Mouse (Mus musculus): Measurements from ENCODE around the gene Rhox4g. TPM values are rescaled to one million over a fixed set of nuclear protein-coding genes. Genes with fewer than 3 reads are reported as not detected.
"Not testable (repeated sequence)": the region's sequence is repeated elsewhere in the genome, so short reads cannot be mapped to it uniquely, and the experiment has no call there.

The Rhox4g gene
- polyA plus RNA-seq (2014; fragmentation: Nextera tagmentation; extraction: Ambion mirVana), result not detected in 2 replicates

DNA sequence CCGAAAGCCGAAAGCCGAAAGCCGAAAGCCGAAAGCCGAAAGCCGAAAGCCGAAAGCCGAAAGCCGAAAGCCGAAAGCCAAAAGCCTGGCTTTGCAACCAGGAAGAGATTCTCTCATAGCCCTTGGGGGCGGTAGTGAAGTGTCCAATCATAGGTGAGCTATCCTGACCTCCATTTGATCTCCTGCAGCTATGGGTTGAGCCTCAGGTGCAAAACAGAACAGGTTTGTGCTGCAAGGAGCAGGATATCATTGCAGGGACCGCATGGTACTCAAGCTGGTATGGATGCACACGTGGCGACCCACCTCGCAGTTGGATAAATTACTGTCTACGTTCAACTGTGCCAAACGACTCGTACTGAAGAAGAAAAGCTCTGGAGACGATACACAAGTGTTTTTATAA is at the start of gene Rhox4g:
TSS of gene Rhox4g (minus strand) at position 101 of the 400 bp plus-strand sequence.
- not testable (repeated sequence) for H3K4me3 ChIP-seq (ENCODE audit: low read depth, low read length); H3K27me3 ChIP-seq (ENCODE audit: control insufficient read depth, insufficient read depth, low read length); H3K4me2 ChIP-seq (replicated peaks; ENCODE audit: low read depth, low read length); H3K36me3 ChIP-seq (ENCODE audit: control insufficient read depth, insufficient read depth, low read length); H3K4me1 ChIP-seq (ENCODE audit: control insufficient read depth, insufficient read depth, low read length); H3K9ac ChIP-seq (replicated peaks; ENCODE audit: low read depth, low read length); ATAC-seq (ENCODE audit: insufficient number of reproducible peaks, insufficient read depth, low FRiP score, low read depth); H3K9me3 ChIP-seq (ENCODE audit: control insufficient read depth, low read depth, low read length); H3K27ac ChIP-seq (ENCODE audit: low read length)
- WGBS, result 94% methylated on average over 16 of the region's 20 CpGs

DNA sequence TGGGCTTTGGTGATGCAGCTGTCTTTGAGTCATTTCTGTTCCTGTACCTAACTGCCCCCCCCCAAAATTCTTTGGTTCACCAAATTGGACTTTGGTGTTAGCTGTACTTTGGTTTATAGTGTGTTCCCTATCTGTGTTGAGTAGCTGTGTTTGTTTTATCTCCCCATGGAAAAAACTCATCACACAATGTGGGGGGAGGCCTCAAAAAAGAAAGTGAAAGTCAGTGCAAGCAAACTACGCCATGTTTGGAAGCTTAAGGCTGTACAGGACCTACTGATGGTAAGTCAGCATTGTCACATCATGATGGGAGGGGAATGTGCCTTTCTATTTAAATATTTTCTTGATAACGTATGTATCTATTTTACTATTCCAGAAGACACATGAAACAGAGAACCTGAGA is 41.1 kb upstream of the Rhox4g start:
- WGBS, result 73% methylated on average over 2 of the region's 2 CpGs
- no peak for ATAC-seq (ENCODE audit: insufficient number of reproducible peaks, insufficient read depth, low FRiP score, low read depth)
- H3K9me3 ChIP-seq (ENCODE audit: control insufficient read depth, low read depth, low read length), result no peaks in the 10 kb centered on the region
- H3K27ac ChIP-seq (ENCODE audit: low read length), result no peak overlapping the region
- H3K36me3 ChIP-seq (ENCODE audit: control insufficient read depth, insufficient read depth, low read length), result no peaks in the 10 kb centered on the region
- no peaks in the 10 kb centered on the region for H3K4me1 ChIP-seq (ENCODE audit: control insufficient read depth, insufficient read depth, low read length)
- H3K4me3 ChIP-seq (ENCODE audit: low read depth, low read length), result no peak overlapping the region
- no peak overlapping the region for H3K9ac ChIP-seq (replicated peaks; ENCODE audit: low read depth, low read length)
- H3K27me3 ChIP-seq (ENCODE audit: control insufficient read depth, insufficient read depth, low read length), result no peaks in the 10 kb centered on the region
- no peak overlapping the region for H3K4me2 ChIP-seq (replicated peaks; ENCODE audit: low read depth, low read length)

DNA sequence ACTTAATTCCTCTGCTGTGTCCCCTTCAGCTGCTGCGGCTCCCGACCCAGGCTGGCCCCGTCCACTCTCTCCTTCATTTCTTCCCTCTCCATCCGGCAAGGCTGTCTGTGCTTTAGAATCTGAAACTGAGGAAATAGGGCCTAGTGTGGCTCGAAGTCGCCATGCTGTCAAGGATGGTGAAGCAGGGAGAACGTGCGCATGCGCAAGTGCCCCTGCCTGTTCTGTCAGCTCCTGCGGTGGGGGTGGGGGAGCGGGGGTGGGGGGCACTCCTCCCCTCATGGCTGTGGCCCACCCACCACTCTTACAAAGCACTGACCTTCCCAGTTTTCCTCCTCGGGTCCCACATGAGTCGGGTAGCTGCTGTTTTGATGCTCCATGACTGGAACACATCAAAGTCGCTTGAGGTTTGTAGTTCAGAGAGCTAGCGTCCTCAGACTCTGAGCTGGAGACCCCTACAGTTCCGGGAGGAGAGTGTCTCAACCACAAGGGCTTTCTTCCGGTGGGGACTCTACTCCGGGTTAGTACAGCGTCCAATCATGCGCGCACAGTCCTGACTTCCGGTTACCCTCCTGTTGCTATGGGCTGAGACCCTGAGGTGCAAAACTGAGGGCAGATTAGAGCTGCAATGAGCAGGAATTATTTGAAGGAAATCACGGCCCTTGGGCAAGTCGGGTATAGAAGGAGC is 32.0 kb upstream of the Rhox4g start:
- no peaks in the 10 kb centered on the region for H3K4me1 ChIP-seq (ENCODE audit: control insufficient read depth, insufficient read depth, low read length)
- H3K4me2 ChIP-seq (replicated peaks; ENCODE audit: low read depth, low read length), result no peak overlapping the region
- H3K27ac ChIP-seq (ENCODE audit: low read length), result no peak overlapping the region
- no peak overlapping the region for H3K9ac ChIP-seq (replicated peaks; ENCODE audit: low read depth, low read length)
- ATAC-seq (ENCODE audit: insufficient number of reproducible peaks, insufficient read depth, low FRiP score, low read depth), result no peak
- no peaks in the 10 kb centered on the region for H3K36me3 ChIP-seq (ENCODE audit: control insufficient read depth, insufficient read depth, low read length)
- H3K27me3 ChIP-seq (ENCODE audit: control insufficient read depth, insufficient read depth, low read length), result no peaks in the 10 kb centered on the region
- no peaks in the 10 kb centered on the region for H3K9me3 ChIP-seq (ENCODE audit: control insufficient read depth, low read depth, low read length)
- WGBS, result 84% methylated on average over 24 of the region's 24 CpGs
- H3K4me3 ChIP-seq (ENCODE audit: low read depth, low read length), result no peak overlapping the region

DNA sequence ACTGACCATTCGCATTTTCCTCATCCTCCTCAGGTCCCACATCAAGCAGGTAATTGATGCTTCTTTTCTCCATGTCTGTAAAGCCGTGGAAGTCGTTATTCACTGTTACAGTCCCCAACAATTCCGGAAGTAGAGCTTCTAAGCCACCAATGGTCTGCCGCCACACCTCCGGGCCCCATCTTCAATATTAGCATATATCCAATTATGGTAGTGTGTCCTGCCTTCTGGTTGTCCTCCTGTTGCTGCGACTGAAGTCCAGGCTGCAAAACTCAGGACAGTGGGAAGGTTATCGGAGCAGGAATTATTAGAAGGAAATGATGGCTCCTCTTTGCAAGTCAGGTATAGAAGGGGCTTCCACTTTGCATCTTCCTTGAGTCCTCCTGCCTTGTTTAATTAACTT is 22.1 kb upstream of the Rhox4g start, which contains the start of gene Rhox2h:
TSS of gene Rhox2h (minus strand) at position 101 of the 400 bp plus-strand sequence.
- H3K27ac ChIP-seq (ENCODE audit: low read length); H3K4me2 ChIP-seq (replicated peaks; ENCODE audit: low read depth, low read length); H3K36me3 ChIP-seq (ENCODE audit: control insufficient read depth, insufficient read depth, low read length); H3K4me1 ChIP-seq (ENCODE audit: control insufficient read depth, insufficient read depth, low read length); H3K27me3 ChIP-seq (ENCODE audit: control insufficient read depth, insufficient read depth, low read length); H3K9me3 ChIP-seq (ENCODE audit: control insufficient read depth, low read depth, low read length); ATAC-seq (ENCODE audit: insufficient number of reproducible peaks, insufficient read depth, low FRiP score, low read depth); H3K4me3 ChIP-seq (ENCODE audit: low read depth, low read length); H3K9ac ChIP-seq (replicated peaks; ENCODE audit: low read depth, low read length): not testable (repeated sequence)
- 80% methylated on average over 8 of the region's 8 CpGs for WGBS

DNA sequence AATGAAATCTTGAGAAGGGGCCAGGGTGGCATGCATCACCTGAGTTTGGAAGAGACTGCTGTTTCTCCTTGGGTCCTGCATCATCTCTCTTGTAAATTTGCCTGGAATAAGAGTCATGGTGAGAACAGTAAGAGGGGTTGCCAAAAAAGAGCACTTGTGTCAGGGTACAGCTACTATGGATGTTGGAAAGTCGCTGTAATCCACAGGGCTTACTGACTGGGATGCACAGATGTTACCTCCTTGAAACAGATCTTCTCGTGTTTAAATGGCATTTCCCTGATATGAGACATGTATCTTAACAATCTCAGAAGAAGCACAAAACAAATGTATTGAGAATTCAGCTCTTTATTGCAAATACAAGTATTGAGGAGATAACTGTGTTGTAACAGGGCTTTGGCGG is 17.5 kb upstream of the Rhox4g start, which contains the start of gene Rhox3h:
TSS of gene Rhox3h (minus strand) at position 101 of the 400 bp plus-strand sequence.
- H3K4me2 ChIP-seq (replicated peaks; ENCODE audit: low read depth, low read length); H3K4me3 ChIP-seq (ENCODE audit: low read depth, low read length); H3K9me3 ChIP-seq (ENCODE audit: control insufficient read depth, low read depth, low read length); H3K27ac ChIP-seq (ENCODE audit: low read length); H3K9ac ChIP-seq (replicated peaks; ENCODE audit: low read depth, low read length); H3K27me3 ChIP-seq (ENCODE audit: control insufficient read depth, insufficient read depth, low read length); H3K36me3 ChIP-seq (ENCODE audit: control insufficient read depth, insufficient read depth, low read length); ATAC-seq (ENCODE audit: insufficient number of reproducible peaks, insufficient read depth, low FRiP score, low read depth); H3K4me1 ChIP-seq (ENCODE audit: control insufficient read depth, insufficient read depth, low read length): not testable (repeated sequence)
- 67% methylated on average over 1 of the region's 3 CpGs for WGBS

DNA sequence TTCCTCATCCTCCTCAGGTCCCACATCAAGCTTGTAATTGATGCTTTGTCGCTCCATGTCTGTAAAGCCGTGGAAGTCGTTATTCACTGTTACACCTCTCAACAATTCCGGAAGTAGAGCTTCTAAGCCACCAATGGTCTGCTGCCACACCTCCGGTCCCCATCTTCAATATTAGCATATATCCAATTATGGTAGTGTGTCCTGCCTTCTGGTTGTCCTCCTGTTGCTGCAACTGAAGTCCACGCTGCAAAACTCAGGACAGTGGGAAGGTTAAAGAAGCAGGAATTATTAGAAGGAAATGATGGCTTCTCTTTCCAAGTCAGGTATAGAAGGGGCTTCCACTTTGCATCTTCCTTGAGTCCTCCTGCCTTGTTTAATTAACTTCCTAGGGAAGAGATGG is 7.8 kb downstream of the Rhox4g start, which contains the start of gene Rhox2g:
TSS of gene Rhox2g (minus strand) at position 101 of the 400 bp plus-strand sequence.
- not testable (repeated sequence) for ATAC-seq (ENCODE audit: insufficient number of reproducible peaks, insufficient read depth, low FRiP score, low read depth); H3K9ac ChIP-seq (replicated peaks; ENCODE audit: low read depth, low read length); H3K27ac ChIP-seq (ENCODE audit: low read length); H3K4me2 ChIP-seq (replicated peaks; ENCODE audit: low read depth, low read length); H3K9me3 ChIP-seq (ENCODE audit: control insufficient read depth, low read depth, low read length); H3K27me3 ChIP-seq (ENCODE audit: control insufficient read depth, insufficient read depth, low read length); H3K4me3 ChIP-seq (ENCODE audit: low read depth, low read length); H3K36me3 ChIP-seq (ENCODE audit: control insufficient read depth, insufficient read depth, low read length); H3K4me1 ChIP-seq (ENCODE audit: control insufficient read depth, insufficient read depth, low read length)
- 86% methylated on average over 6 of the region's 6 CpGs for WGBS

DNA sequence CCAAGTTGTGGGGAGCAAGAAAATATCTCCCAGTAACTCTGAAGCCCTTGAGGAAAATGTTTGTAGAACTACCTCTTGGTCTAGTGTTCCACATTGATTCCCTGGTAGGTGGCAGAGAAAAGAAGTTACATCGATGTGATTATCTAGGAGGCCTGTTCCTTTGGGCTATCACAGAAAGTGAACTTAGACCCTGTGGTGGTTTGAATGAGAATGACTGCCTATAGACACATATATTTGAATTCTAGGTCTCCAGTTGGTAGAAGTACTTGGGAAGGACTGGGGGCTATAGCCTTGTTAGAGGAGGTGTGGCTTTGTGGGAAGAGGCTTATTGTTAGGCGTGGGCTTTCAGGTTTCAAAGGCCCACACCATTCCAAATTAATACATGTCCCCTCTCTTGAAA is 22.6 kb downstream of the Rhox4g start, which contains the start of gene Rhox3g:
TSS of gene Rhox3g (minus strand) at position 101 of the 400 bp plus-strand sequence.
- H3K36me3 ChIP-seq (ENCODE audit: control insufficient read depth, insufficient read depth, low read length); H3K27ac ChIP-seq (ENCODE audit: low read length); H3K4me1 ChIP-seq (ENCODE audit: control insufficient read depth, insufficient read depth, low read length); H3K9me3 ChIP-seq (ENCODE audit: control insufficient read depth, low read depth, low read length); ATAC-seq (ENCODE audit: insufficient number of reproducible peaks, insufficient read depth, low FRiP score, low read depth); H3K4me3 ChIP-seq (ENCODE audit: low read depth, low read length); H3K27me3 ChIP-seq (ENCODE audit: control insufficient read depth, insufficient read depth, low read length); H3K9ac ChIP-seq (replicated peaks; ENCODE audit: low read depth, low read length); H3K4me2 ChIP-seq (replicated peaks; ENCODE audit: low read depth, low read length): not testable (repeated sequence)
- WGBS, result 89% methylated on average over 2 of the region's 2 CpGs

DNA sequence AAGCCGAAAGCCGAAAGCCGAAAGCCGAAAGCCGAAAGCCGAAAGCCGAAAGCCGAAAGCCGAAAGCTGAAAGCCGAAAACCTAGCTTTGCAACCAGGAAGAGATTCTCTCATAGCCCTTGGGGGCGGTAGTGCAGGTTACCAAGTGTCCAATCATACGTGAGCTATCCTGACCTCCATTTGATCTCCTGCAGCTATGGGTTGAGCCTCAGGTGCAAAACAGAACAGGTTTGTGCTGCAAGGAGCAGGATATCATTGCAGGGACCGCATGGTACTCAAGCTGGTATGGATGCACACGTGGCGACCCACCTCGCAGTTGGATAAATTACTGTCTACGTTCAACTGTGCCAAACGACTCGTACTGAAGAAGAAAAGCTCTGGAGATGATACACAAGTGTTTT is 43.5 kb downstream of the Rhox4g start, which contains the start of gene Rhox4f:
TSS of gene Rhox4f (minus strand) at position 101 of the 400 bp plus-strand sequence.
- H3K9ac ChIP-seq (replicated peaks; ENCODE audit: low read depth, low read length); H3K4me3 ChIP-seq (ENCODE audit: low read depth, low read length); H3K4me1 ChIP-seq (ENCODE audit: control insufficient read depth, insufficient read depth, low read length); H3K36me3 ChIP-seq (ENCODE audit: control insufficient read depth, insufficient read depth, low read length); H3K27me3 ChIP-seq (ENCODE audit: control insufficient read depth, insufficient read depth, low read length); H3K9me3 ChIP-seq (ENCODE audit: control insufficient read depth, low read depth, low read length); H3K27ac ChIP-seq (ENCODE audit: low read length); ATAC-seq (ENCODE audit: insufficient number of reproducible peaks, insufficient read depth, low FRiP score, low read depth); H3K4me2 ChIP-seq (replicated peaks; ENCODE audit: low read depth, low read length): not testable (repeated sequence)
- WGBS, result 91% methylated on average over 15 of the region's 19 CpGs
